Mouse (Mus musculus) cerebellum, postnatal 25 days (tissue): Measurements from ENCODE around the gene Llgl2.

ENCODE experiments used
- DNase-seq, 2 experiments: peaks; one replicate each; pipeline ENCODE4 v3.0.0; 2021; ENCODE audit warnings: mixed read lengths in 2 of 2

Llgl2 gene

GRCm38 (mm10) chr11:115823774-115824740 lies at the start of gene Llgl2:
Llgl2 (plus strand) TSS chr11:115824049.
- DNase-seq = peak; percentile 78 to 91

DNA sequence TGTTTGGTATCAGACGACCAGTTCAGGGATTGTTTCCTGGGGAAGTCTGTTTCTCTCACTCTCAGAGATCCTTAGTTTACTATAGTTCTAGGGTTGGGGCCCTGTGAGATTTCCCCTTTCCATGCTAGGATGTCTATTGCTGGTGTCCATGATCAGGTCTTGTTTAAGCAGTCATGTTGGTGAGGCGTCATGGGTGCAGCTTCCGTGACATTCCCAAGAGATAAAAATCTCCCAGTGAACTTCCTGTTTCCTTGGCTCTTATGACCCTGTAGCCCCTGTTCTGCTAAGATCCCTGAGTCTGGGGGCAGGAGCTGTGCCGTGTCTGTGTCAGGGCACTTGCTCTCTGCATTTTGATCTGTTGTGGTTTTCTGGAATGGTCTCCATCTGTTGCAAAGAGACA lies 49.2 kb upstream of the Llgl2 start:
- no peak for DNase-seq

- peak; percentile 58 to 64 for DNase-seq
These were observed 47.8 kb upstream of the Llgl2 start for GRCm38 (mm10) chr11:115775821-115776665.

DNA sequence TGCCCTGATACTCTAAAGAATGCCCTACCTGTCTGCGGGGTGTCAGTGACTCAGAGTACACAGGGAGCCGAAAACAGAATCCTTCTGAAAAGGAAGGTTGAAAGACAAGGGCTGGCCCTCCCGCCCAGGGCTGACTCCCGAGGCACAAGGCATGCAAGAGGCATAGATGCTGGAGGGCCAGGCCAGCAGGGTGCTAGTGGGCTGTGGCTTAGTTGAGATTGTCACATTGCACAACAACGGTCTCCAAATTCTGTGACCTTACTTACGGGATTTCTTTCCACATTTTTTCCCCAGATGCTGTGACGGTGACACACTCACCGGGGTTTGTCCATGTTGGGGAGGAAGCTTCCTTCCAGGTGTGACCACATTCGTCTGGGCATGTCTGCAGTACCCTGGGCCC lies 46.9 kb upstream of the Llgl2 start:
- peak in 1 of 2 experiments; percentile 21 for DNase-seq

DNA sequence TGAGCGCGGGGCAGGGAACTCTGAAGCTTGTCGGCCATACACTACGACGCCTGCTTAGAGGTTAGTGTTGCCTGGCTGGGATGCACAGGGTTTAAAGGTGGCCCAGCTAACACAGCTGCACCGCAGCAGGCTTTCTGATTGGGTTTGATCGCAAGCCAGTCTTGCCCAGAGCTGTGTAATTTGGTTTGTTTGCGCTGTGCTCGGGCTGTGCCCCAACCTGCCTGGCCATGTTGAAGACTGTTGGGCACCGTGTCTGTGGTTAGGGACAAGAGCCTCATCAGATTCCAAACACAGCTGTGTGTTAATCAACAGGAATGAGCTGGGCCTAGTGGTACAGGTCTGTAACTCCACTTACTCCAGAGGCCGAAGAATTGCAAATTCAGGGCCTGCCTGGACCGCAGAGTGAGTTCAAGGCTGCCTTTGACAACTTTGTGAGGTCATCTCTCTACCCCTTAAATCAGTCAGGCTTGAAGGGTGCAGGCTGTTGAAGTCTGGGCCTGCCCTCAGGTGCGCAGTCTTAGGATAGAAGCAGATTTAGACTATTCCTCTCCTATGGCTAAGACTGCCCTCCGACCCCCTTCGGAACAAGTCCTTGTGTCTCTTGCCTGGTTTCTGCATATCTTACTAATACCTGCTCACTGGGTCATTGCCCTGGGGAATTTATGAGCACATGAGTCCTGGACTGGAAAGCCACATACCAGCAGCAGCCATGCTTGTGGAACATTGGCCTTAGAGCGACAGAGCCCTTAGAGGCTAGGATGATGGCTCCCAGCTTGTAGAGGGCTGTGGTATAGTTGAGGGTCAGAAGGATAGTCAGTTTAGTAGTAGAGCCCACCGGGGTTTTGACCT lies 46.1 kb upstream of the Llgl2 start:
- DNase-seq = no peak

DNA sequence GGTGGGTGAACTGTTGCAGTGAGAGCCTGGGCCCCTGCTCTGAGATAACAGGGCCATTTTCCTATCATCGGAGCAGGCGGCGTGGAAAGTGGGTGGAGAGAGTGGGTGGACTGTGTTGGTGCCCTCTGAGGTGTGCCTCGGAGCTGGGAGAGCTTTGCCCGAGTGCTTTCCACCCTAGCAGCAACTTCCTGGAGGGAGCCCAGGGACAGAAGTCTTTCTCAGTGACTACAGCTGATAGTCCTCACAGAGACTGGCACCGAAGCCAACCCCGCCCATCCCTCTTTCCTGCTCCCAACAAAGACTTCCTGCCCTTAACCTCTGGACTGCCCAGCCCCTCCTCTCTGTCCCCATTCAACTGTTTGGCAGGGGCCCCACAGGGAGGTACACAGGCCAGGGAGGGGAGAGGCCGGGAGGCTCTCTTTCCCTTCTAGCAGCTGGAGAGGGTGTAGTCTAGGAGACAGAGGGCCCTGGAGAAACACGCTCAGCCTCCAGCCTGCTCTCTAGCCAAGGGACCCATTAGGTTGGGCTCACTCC lies 44.7 kb upstream of the Llgl2 start:
- DNase-seq = peak; percentile 23 to 37

DNA sequence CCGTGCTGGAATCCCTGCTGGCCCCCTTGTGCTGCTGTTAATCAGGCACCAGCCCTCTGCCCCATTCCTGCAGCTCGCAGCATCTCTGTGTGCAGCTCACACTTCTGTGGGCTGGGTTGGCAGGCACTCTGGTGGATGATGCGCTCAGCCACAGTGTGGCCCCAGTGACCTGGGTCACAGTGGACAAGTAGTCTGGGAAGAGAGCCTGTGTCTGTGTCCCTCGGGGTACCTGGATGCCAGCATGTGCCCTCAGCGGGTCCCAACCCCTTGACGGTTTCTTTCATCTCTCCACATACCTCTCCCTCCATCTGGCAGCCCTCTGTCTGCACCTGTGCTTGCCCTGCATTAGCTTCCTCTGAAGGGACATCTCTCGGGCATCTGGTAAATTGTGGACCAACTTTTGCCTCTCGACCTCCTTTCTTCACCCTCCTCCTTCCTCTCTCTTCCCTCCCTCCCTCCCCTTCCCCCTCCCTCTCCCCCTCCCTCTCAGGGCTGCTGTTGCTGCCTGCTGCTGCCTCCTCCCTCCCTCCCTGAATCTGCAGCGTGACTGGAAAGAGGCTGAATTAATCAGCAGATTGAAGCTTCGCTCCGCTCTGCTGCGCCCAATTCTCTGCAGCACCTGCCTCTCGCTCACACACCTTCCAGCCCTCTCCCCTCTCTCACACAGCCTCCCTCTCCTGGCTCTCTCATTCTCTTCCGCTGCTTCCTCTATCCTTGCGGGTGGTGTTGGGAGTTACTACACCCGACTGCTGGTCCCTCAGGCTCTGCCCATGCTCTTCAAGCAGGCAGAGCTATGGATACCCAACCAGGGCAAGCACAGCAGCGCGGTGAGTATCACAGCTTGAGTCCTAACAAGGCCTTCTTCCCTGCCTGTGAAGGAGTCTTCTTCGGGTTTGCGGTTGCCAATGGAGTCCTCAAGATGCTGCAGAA lies 43.4 kb upstream of the Llgl2 start:
- peak in 1 of 2 experiments; percentile 36 for DNase-seq

DNA sequence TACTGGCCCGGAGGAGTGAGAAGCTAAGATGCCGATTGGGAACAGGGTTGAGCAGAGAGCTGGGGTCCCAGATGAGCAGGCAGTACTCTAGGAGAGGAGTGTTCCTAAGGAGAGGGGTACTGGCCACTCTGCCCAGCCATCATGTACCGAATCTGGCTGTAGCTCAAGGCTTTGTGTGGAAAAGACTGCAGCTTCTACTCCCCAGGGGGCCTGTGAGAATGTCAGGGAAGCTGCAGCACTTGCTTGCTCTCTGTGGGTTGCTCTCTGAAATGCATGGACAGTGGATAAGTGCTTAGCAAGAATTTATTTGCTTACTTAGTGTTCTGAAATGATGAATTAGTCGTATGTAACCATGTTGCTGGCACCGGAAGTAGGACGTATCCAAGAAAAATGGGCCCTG lies 37.4 kb upstream of the Llgl2 start:
- no peak for DNase-seq

- peak; percentile 73 to 82 for DNase-seq
These were observed 34.1 kb upstream of the Llgl2 start for GRCm38 (mm10) chr11:115789787-115790186.

DNA sequence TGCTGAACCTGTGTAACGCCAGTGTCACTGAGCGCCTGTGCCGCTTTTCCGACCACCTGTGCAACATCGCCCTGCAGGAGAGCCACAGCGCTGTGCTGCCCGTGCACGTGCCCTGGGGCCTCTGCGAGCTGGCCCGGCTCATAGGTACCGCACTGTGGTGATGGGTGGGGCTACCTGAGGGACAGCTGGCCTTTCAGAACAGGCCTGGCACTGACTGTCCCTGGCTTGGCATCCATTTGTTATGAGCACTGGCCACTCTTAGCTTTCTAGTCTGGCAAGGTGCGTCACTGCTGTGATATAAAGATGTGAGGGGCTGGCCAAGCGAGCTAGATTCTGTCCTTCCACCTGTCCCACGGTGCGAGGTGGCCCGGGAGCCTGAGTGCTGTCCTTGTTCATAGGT lies 31.9 kb upstream of the Llgl2 start:
- DNase-seq = peak; percentile 68 to 77

GRCm38 (mm10) chr11:115792353-115792752 lies 31.5 kb upstream of the Llgl2 start:
- peak in 1 of 2 experiments; percentile 67 for DNase-seq

DNA sequence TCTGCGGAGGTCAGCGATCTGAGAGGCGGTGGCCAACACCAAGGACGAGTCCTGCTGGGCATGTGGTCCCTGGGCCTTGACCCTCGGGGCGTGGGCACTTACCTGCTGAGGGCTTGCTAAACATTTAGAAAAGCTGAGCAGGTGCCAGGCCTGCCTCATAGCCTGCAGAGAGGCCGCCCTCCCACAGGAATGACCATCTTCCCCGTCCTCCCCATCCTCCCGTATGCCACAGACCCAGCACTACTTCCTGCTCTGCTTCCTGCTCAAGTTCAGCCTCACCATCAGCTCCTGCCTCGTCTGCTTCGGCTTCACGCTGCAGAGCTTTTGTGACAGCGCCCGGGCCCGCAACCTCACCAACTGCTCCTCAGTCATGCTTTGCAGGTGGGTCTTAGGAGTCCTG lies 27.0 kb upstream of the Llgl2 start:
- no peak for DNase-seq

DNA sequence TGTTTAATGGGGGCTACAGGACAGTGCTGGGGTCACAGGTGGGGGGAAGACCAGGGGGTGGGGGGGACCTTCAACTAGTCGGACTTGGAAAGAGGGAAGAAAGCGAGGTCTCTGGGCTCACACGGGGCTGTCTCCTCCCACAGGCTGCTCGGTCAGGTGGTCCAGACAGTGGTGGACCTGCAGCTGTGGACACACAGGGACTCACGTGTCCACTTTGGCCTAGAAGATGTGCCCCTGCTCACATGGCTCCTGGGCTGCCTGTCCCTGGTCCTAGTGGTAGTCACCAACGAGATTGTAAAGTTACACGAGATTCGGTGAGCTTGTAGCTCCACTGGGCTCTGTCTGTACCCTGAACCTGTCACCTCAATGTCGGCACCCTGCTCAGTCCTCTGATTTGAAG lies 26.2 kb upstream of the Llgl2 start:
- DNase-seq = no peak

- no peak for DNase-seq
These were observed 22.9 kb upstream of the Llgl2 start for GRCm38 (mm10) chr11:115800981-115801380.

DNA sequence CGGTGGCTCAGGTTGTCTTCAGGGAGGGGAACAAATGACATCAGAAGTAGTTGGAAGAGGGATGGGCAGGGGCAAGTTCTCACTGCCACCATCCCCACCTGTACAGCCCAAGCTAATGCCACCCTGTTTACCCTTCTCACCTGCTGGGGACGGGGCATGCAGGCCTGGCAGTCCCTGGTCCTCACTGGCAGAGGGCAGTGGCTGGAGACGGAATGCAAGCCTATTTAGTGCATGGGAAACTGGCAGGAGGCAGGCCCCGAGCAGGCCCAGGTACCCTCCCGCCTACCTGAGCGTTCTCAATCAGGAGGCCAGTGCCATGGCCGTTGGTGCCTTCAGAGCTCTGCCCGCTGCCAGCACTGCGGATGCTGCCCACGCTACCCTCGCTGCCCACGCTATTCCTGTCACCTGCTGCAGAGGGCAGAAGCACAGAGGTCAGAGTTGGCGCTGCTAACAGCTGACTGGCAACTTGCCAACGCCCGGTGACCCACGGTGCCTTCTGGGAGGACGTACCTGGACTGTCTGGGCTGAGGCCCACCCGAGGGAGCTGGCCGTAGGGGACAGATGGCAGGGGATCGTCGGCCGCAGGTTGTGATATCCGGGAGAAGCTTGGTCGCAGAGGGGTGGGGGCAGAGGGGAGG lies 20.7 kb upstream of the Llgl2 start:
- DNase-seq = no peak

GRCm38 (mm10) chr11:115805005-115805404 lies 18.8 kb upstream of the Llgl2 start:
- no peak for DNase-seq

GRCm38 (mm10) chr11:115806154-115806553 lies 17.7 kb upstream of the Llgl2 start:
- no peak for DNase-seq

GRCm38 (mm10) chr11:115807306-115807705 lies 16.5 kb upstream of the Llgl2 start:
- no peak for DNase-seq

GRCm38 (mm10) chr11:115807971-115808370 lies 15.9 kb upstream of the Llgl2 start:
- DNase-seq = no peak

DNA sequence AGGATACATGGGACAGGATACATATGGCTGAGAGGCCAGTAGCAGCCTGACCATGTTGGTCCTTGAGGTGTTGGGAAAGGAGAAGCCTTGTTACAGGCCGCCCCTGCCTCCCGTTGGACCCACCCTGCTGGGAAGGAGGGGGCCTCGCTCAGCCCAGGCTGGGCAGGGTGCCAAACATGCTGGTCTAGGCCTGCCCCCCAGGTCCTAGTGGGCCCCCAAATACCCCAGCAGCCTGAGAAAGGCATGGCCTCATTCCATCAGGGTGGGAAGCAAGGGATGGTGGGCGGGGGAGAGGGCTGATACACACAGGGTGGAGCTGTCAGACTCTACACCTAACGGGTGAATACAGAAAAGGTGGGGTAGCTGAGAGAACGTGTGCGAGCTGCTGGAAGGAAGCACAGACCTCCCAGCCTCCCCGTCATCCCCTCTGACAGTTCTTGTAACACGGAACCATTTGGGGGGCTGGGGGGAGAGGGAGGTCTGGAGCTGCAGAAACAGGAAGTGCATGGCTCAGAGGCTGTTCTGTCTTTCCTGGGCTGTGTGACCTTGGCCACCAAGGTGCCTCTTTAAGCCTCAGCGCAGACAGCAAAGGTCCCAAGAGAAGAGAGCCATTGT lies 15.0 kb upstream of the Llgl2 start:
- no peak for DNase-seq
